Mouse (Mus musculus) midbrain, postnatal 0 days (tissue): ENCODE data around the gene Vti1a. TPM values are rescaled to one million over a fixed set of nuclear protein-coding genes. Genes with fewer than 3 reads are reported as not detected.

Experiments used
- ATAC-seq: fragments of 200-750 bp; cut with Nextera tagmentation; 2 replicates; pipeline ENCODE4 v1.8.0; 2017; ENCODE audit warnings: moderate number of reproducible peaks, mild to moderate bottlenecking, moderate TSS enrichment, moderate library complexity; ENCODE audit not compliant: low FRiP score
- DNase-seq: peaks from one replicate; pipeline ENCODE4 v3.0.0-alpha.2; 2015; ENCODE audit warnings: low spot score
- H3K27ac ChIP-seq: fragments of 300-500 bp; sonication (generic); 2 replicates; pipeline ENCODE4 v1.5.1; 2014; ENCODE audit warnings: low read depth, mild to moderate bottlenecking, low read length, mixed read lengths
- H3K27me3 ChIP-seq: fragments of 300-500 bp; sonication (generic); 2 replicates; pipeline ENCODE4 v1.6.1; 2014; ENCODE audit warnings: low read length, control low read depth, mixed read lengths; ENCODE audit not compliant: insufficient read depth
- H3K36me3 ChIP-seq: fragments of 300-500 bp; sonication (generic); 2 replicates; pipeline ENCODE4 v1.6.1; 2014; ENCODE audit warnings: low read length, control low read depth, mixed read lengths; ENCODE audit not compliant: insufficient read depth
- H3K4me1 ChIP-seq: fragments of 300-500 bp; sonication (generic); 2 replicates; pipeline ENCODE4 v1.6.1; 2014; ENCODE audit warnings: mild to moderate bottlenecking, control low read depth, antibody characterized with exemption, low read length, mixed read lengths; ENCODE audit not compliant: insufficient read depth
- H3K4me2 ChIP-seq: fragments of 300-500 bp; sonication (generic); 2 replicates; pipeline ENCODE4 v1.6.1; 2014; ENCODE audit warnings: low read depth, mild to moderate bottlenecking, low read length, mixed read lengths; ENCODE audit not compliant: poor library complexity, severe bottlenecking
- H3K4me3 ChIP-seq: fragments of 300-500 bp; sonication (generic); 2 replicates; pipeline ENCODE4 v1.5.1; 2014; ENCODE audit warnings: low read depth, mild to moderate bottlenecking, low read length, moderate library complexity
- H3K9ac ChIP-seq: fragments of 300-500 bp; sonication (generic); replicated peaks from 2 replicates; pipeline ENCODE4 v1.6.1; 2014; ENCODE audit warnings: mild to moderate bottlenecking, low read length, moderate library complexity, mixed read lengths; ENCODE audit not compliant: poor library complexity, severe bottlenecking
- H3K9me3 ChIP-seq: fragments of 300-500 bp; sonication (generic); 2 replicates; pipeline ENCODE4 v1.6.1; 2016; ENCODE audit warnings: low read length, control low read depth
- CTCF ChIP-seq: IDR thresholded peaks from 2 replicates; pipeline ENCODE4 v1.5.1; 2016; ENCODE audit warnings: antibody characterized with exemption, mild to moderate bottlenecking
- WGBS: fragments of 180-500 bp; shearing (Covaris S2); extraction: QIAGEN DNeasy Blood & Tissue Kit; methylation state at CpG from one replicate; pipeline ENCODE4 v1.1.7; 2014; 5-methylcytosine and 5-hydroxymethylcytosine counted together
- polyA plus RNA-seq: library from polyadenylated mRNA; unstranded; fragments of >200 nt; fragmentation: Nextera tagmentation; extraction: Ambion mirVana; gene quantifications from 2 replicates; pipeline ENCODE4 v1.2.1, GENCODE M21; 2015
- total RNA-seq: library from RNA; depleted of rRNA; stranded (reverse); fragments of >200 nt; gene quantifications from 2 replicates; pipeline ENCODE4 v1.2.3, GENCODE M21; 2014; rRNA removed

Vti1a gene
- total RNA-seq: 43.2 and 52.1 TPM in 2 replicates
- 33.8 and 34.2 TPM in 2 replicates for polyA plus RNA-seq

GRCm38 (mm10) chr19:55316109-55316714 is at the start of gene Vti1a:
TSS of gene Vti1a (plus strand) at chr19:55316295.
- ATAC-seq (peak; percentile 90), DNase-seq (peak; percentile 97)
- WGBS: under 1% methylated on average over 48 of the region's 48 CpGs
- Histone ChIP-seq H3K36me3 (peaks cover 3% of the 10 kb centered on the region; the same call in 1 of the 2 replicates), H3K27ac (peak within 1 kb of the TSS; percentile 79), H3K4me2 (peak within 1 kb of the TSS; percentile 84), H3K4me3 (peak within 1 kb of the TSS; percentile 94), H3K9ac (peak within 1 kb of the TSS; percentile 79), H3K9me3 (no peaks in the 10 kb centered on the region), H3K4me1 (peaks cover 9% of the 10 kb centered on the region; the same call in 1 of the 2 replicates), H3K27me3 (no peaks in the 10 kb centered on the region)
- peak; percentile 51 for TF ChIP-seq CTCF

GRCm38 (mm10) chr19:55266786-55267185 is 49.3 kb upstream of the Vti1a start:
- no peaks in the 10 kb centered on the region for H3K9me3 ChIP-seq
- H3K4me3 ChIP-seq: no peak overlapping the region
- TF ChIP-seq CTCF: no peak
- no peak overlapping the region for H3K27ac ChIP-seq
- H3K27me3 ChIP-seq: no peaks in the 10 kb centered on the region
- no peaks in the 10 kb centered on the region for H3K4me1 ChIP-seq
- no peak overlapping the region for H3K9ac ChIP-seq
- H3K36me3 ChIP-seq: no peaks in the 10 kb centered on the region
- 80% methylated on average over 3 of the region's 3 CpGs for WGBS
- no peak overlapping the region for H3K4me2 ChIP-seq
- DNase-seq (no peak), ATAC-seq (no peak)

- no peak for TF ChIP-seq CTCF
- Histone ChIP-seq H3K27me3 (no peaks in the 10 kb centered on the region), H3K9me3 (no peaks in the 10 kb centered on the region), H3K27ac (no peak overlapping the region), H3K36me3 (peaks cover 5% of the 10 kb centered on the region; the same call in 1 of the 2 replicates), H3K4me2 (no peak overlapping the region), H3K4me3 (no peak overlapping the region), H3K9ac (no peak overlapping the region), H3K4me1 (no peaks in the 10 kb centered on the region)
- DNase-seq (no peak), ATAC-seq (no peak)
- 81% methylated on average over 3 of the region's 3 CpGs for WGBS
Measured at GRCm38 (mm10) chr19:55268150-55268549, 47.9 kb upstream of the Vti1a start.

- H3K27ac ChIP-seq: no peak overlapping the region
- WGBS: 85% methylated on average over 5 of the region's 5 CpGs
- H3K4me3 ChIP-seq: no peak overlapping the region
- no peak overlapping the region for H3K9ac ChIP-seq
- DNase-seq (no peak), ATAC-seq (no peak)
- TF ChIP-seq CTCF: no peak
- H3K27me3 ChIP-seq: no peaks in the 10 kb centered on the region
- H3K36me3 ChIP-seq: peaks cover 6% of the 10 kb centered on the region; the same call in 1 of the 2 replicates
- no peaks in the 10 kb centered on the region for H3K4me1 ChIP-seq
- no peaks in the 10 kb centered on the region for H3K9me3 ChIP-seq
- no peak overlapping the region for H3K4me2 ChIP-seq
Measured at GRCm38 (mm10) chr19:55269051-55269450, 47.0 kb upstream of the Vti1a start.

GRCm38 (mm10) chr19:55271448-55271847 is 44.6 kb upstream of the Vti1a start:
- DNase-seq (no peak), ATAC-seq (no peak)
- TF ChIP-seq CTCF: no peak
- Histone ChIP-seq H3K27me3 (no peaks in the 10 kb centered on the region), H3K4me1 (no peaks in the 10 kb centered on the region), H3K36me3 (peaks cover 6% of the 10 kb centered on the region), H3K27ac (no peak overlapping the region), H3K9me3 (no peaks in the 10 kb centered on the region), H3K4me2 (no peak overlapping the region), H3K9ac (no peak overlapping the region), H3K4me3 (no peak overlapping the region)
- WGBS: 37% methylated on average over 3 of the region's 3 CpGs

GRCm38 (mm10) chr19:55273340-55273739 is 42.8 kb upstream of the Vti1a start:
- Histone ChIP-seq H3K4me1 (no peaks in the 10 kb centered on the region), H3K27me3 (no peaks in the 10 kb centered on the region), H3K36me3 (peaks cover 6% of the 10 kb centered on the region), H3K4me3 (no peak overlapping the region), H3K4me2 (no peak overlapping the region), H3K27ac (no peak overlapping the region), H3K9ac (no peak overlapping the region), H3K9me3 (no peaks in the 10 kb centered on the region)
- ATAC-seq (no peak), DNase-seq (no peak)
- no peak for TF ChIP-seq CTCF
- WGBS: 83% methylated on average over 6 of the region's 6 CpGs
